Mouse (Mus musculus): ENCODE results near the gene Ctxn2. TPM values are rescaled to one million over a fixed set of nuclear protein-coding genes. Genes with fewer than 3 reads are reported as not detected.

Gene Ctxn2
- polyA plus RNA-seq, 2 experiments, result not detected

- Histone ChIP-seq H3K36me3 (ENCODE audit: control insufficient read depth, insufficient read depth, low read length) (no peaks in the 10 kb centered on the region), H3K27me3 (ENCODE audit: control insufficient read depth, insufficient read depth, low read length) (no peaks in the 10 kb centered on the region), H3K27ac (replicated peaks; ENCODE audit: low read depth, low read length) (no peak overlapping the region), H3K4me2 (replicated peaks; ENCODE audit: low read depth, low read length, severe bottlenecking) (no peak overlapping the region), H3K9me3 (ENCODE audit: control insufficient read depth, low read length) (no peaks in the 10 kb centered on the region), H3K9ac (ENCODE audit: low read depth, low read length, severe bottlenecking) (no peak overlapping the region), H3K4me3 (replicated peaks; ENCODE audit: low read length) (no peak overlapping the region), H3K4me1 (ENCODE audit: control insufficient read depth, insufficient read depth, low read length) (no peaks in the 10 kb centered on the region)
- no peak for TF ChIP-seq POLR2A (IDR thresholded peaks at IDR 0.05; ENCODE audit: borderline replicate concordance, extremely low read depth, insufficient read depth, insufficient read length)
- ATAC-seq (ENCODE audit: low FRiP score, low read depth), result no peak
- no peak for DNase-seq (ENCODE audit: low spot score)
- WGBS, result 45% methylated on average over 7 of the region's 7 CpGs
Observed at GRCm38 (mm10) chr2:125196771-125197170, 60.3 kb downstream of the Ctxn2 start.

Other genes with a start within 250 kb of the Ctxn2 start
- 0.86 and 0.97 TPM in 2 replicates for gene Slc24a5, start 68.6 kb upstream of the Ctxn2 start, polyA plus RNA-seq (2012; rRNA removed)
- gene Slc24a5, start 68.6 kb upstream of the Ctxn2 start, polyA plus RNA-seq (2014; fragmentation: Nextera tagmentation; extraction: Ambion mirVana), result 5.9 and 6.8 TPM in 2 replicates
- gene Myef2, start 13.0 kb upstream of the Ctxn2 start, polyA plus RNA-seq (2012; rRNA removed), result 75.8 and 96.5 TPM in 2 replicates
- 103 and 113 TPM in 2 replicates for gene Myef2, start 13.0 kb upstream of the Ctxn2 start, polyA plus RNA-seq (2014; fragmentation: Nextera tagmentation; extraction: Ambion mirVana)
- 0.04 and 0.06 TPM in 2 replicates for gene Slc12a1, start 15.8 kb downstream of the Ctxn2 start, polyA plus RNA-seq (2012; rRNA removed)
- 0.06 and 0.11 TPM in 2 replicates for gene Slc12a1, start 15.8 kb downstream of the Ctxn2 start, polyA plus RNA-seq (2014; fragmentation: Nextera tagmentation; extraction: Ambion mirVana)
- gene Dut, start 110.5 kb downstream of the Ctxn2 start, polyA plus RNA-seq (2012; rRNA removed), result 74.7 and 101 TPM in 2 replicates
- gene Dut, start 110.5 kb downstream of the Ctxn2 start, polyA plus RNA-seq (2014; fragmentation: Nextera tagmentation; extraction: Ambion mirVana), result 126 and 129 TPM in 2 replicates